In genomic region chr8:86325040-86325439, GRCm38 (mm10) we compare ENCODE assay signal across 15 mouse cellular contexts.
DNase-seq lines count a peak whose midpoint lies in the region; ATAC-seq and TF ChIP-seq lines count a peak whose summit lies in the region.
"Had no signal": no experiment of that assay in that cellular context is flagged by ENCODE, and none has a peak within 500 bp of the region (broad histone marks: within the 10 kb centered on the region; RNA-seq: fewer than 3 reads in every experiment).

No protein-coding gene starts in this region.

- TF ChIP-seq CTCF in cerebellum, adult 2 months (IDR thresholded peaks at IDR 0.05; ENCODE audit: borderline replicate concordance, insufficient read depth, low read depth, low read length): no peak

- no peak overlapping the region for H3K9ac ChIP-seq in hindbrain, embryonic 13.5 days
- H3K9ac ChIP-seq: intestine, embryonic 15.5 days; limb, embryonic 15.5 days had no signal

- ATAC-seq in cerebellum, adult (ENCODE audit: insufficient number of reproducible peaks, low FRiP score, low TSS enrichment): peak; percentile 64
- no peak; the same call in 1 of the 2 replicates for ATAC-seq in hindbrain, embryonic 13.5 days (ENCODE audit: low FRiP score)

- peaks cover 6% of the 10 kb centered on the region for H3K4me1 ChIP-seq in cerebellum, adult 2 months (ENCODE audit: control insufficient read depth, insufficient read depth, low read length)
- H3K4me1 ChIP-seq in hindbrain, embryonic 13.5 days (replicated peaks): peaks cover 31% of the 10 kb centered on the region
- H3K4me1 ChIP-seq: embryonic facial prominence, embryonic 10.5 days; intestine, embryonic 15.5 days; limb, embryonic 15.5 days; megakaryocyte, embryonic 14.5 days had no signal

- H3K36me3 ChIP-seq in hindbrain, embryonic 13.5 days: no peaks in the 10 kb centered on the region
- H3K36me3 ChIP-seq: embryonic facial prominence, embryonic 10.5 days; intestine, embryonic 15.5 days; limb, embryonic 15.5 days had no signal

- H3K27ac ChIP-seq in cerebellum, adult 2 months (ENCODE audit: insufficient read depth, low read length): no peak overlapping the region
- peak overlapping the region; percentile 74 for H3K27ac ChIP-seq in hindbrain, embryonic 13.5 days
- H3K27ac ChIP-seq: embryonic facial prominence, embryonic 10.5 days; intestine, embryonic 15.5 days; limb, embryonic 15.5 days had no signal

- H3K9me3 ChIP-seq in hindbrain, embryonic 13.5 days: no peaks in the 10 kb centered on the region
- H3K9me3 ChIP-seq: embryonic facial prominence, embryonic 10.5 days; intestine, embryonic 15.5 days; limb, embryonic 15.5 days had no signal

- no peak overlapping the region for H3K4me2 ChIP-seq in hindbrain, embryonic 13.5 days
- H3K4me2 ChIP-seq: intestine, embryonic 15.5 days; limb, embryonic 15.5 days had no signal

- no peaks in the 10 kb centered on the region for H3K27me3 ChIP-seq in cerebellum, adult 2 months (ENCODE audit: control insufficient read depth, insufficient read depth, low read length)
- no peaks in the 10 kb centered on the region for H3K27me3 ChIP-seq in hindbrain, embryonic 13.5 days
- H3K27me3 ChIP-seq: intestine, embryonic 15.5 days; limb, embryonic 15.5 days had no signal

- no peak for TF ChIP-seq POLR2A in cerebellum, adult 2 months (IDR thresholded peaks at IDR 0.05; ENCODE audit: borderline replicate concordance, insufficient read depth, low read length)

- H3K4me3 ChIP-seq in cerebellum, adult 2 months (replicated peaks; ENCODE audit: insufficient read depth, low read depth, low read length): no peak overlapping the region
- no peak overlapping the region for H3K4me3 ChIP-seq in hindbrain, embryonic 13.5 days
- H3K4me3 ChIP-seq: embryonic facial prominence, embryonic 10.5 days; intestine, embryonic 15.5 days; limb, embryonic 15.5 days; megakaryocyte, embryonic 14.5 days had no signal

- intact Hi-C loops in gastrocnemius, postnatal 14 days (cut with DNase I; ENCODE audit: low total_unique reads): no loop called here

- no peak for DNase-seq in cerebellum, postnatal 4 days (ENCODE audit: low spot score in 2 of 2)
- DNase-seq in adrenal gland, postnatal 14 days: peak; percentile 30
- DNase-seq in cerebellum, adult 2 months: peak; percentile 54 to 59
- DNase-seq in urinary bladder, postnatal 14 days (ENCODE audit: low spot score): no peak
- no peak for DNase-seq in gastrocnemius, postnatal 14 days
- no peak for DNase-seq in urinary bladder, postnatal 25 days (ENCODE audit: low spot score)
- DNase-seq: kidney, postnatal 14 days; lung, adult 2 months; thymus, adult 2 months had no signal

- WGBS in cerebellum, adult 2 months: 49% methylated on average over 7 of the region's 7 CpGs
- 59% methylated on average over 7 of the region's 7 CpGs for WGBS in hindbrain, embryonic 13.5 days

Comparison
In these comparisons a context has a peak if more than half of its experiments do, and no peak if none do; other contexts are left out.
1. DNase-seq: peak in adrenal gland, postnatal 14 days (single experiment) and cerebellum, adult 2 months (2 of 2); none in cerebellum, postnatal 4 days (0 of 2), urinary bladder, postnatal 14 days (single experiment), gastrocnemius, postnatal 14 days (single experiment) and urinary bladder, postnatal 25 days (single experiment).